Mouse (Mus musculus): Measurements from ENCODE around the gene Itih5.

The Itih5 gene

GRCm38 (mm10) chr2:10168016-10168415, 14.6 kb downstream of the Itih5 start:
- DNase-seq (ENCODE audit: low spot score), result no peak

GRCm38 (mm10) chr2:10169991-10170390, 16.6 kb downstream of the Itih5 start:
- no peak for DNase-seq (ENCODE audit: low spot score)

DNA sequence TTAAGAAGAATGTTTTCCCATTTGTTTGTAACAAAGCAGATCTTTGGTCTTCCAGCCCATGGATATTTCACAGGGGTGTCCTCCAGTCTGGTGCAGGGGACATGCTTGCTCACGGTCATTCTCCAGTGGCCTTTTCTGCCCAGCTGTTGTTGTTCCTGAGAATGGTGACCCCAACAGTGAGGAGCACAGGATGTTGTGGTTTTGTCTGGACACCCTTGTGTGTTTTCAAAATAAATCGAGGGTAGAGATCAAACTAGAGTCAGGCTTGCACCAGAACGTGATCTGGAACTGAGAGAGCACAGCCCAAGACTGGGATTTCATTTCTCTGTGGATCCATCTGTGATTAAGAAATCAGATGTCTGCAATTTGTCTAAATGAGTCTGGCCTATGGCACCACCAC, 40.2 kb downstream of the Itih5 start:
- no peak for DNase-seq (ENCODE audit: low spot score)

GRCm38 (mm10) chr2:10195162-10195561, 41.8 kb downstream of the Itih5 start:
- no peak for DNase-seq (ENCODE audit: low spot score)

DNA sequence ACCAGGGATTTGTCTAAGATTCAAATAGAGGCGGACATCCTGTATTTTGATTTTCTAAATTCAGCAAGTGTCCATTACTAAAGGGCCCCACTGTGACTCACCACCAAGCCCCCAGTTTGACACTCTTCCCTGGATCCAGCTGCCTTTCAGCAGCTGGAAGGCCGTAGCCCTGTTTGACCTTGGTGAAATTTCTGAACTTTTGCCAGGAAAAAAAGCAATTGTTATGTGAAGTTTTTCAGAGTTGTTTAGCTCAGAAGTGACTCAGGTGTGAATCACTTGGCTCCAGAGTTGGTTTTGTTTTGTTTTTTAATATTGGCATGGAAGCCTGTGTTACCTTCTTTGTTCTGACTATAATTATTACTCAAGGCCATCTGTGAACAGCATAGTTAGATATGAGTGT, 46.0 kb downstream of the Itih5 start:
- DNase-seq (ENCODE audit: low spot score), result no peak

DNA sequence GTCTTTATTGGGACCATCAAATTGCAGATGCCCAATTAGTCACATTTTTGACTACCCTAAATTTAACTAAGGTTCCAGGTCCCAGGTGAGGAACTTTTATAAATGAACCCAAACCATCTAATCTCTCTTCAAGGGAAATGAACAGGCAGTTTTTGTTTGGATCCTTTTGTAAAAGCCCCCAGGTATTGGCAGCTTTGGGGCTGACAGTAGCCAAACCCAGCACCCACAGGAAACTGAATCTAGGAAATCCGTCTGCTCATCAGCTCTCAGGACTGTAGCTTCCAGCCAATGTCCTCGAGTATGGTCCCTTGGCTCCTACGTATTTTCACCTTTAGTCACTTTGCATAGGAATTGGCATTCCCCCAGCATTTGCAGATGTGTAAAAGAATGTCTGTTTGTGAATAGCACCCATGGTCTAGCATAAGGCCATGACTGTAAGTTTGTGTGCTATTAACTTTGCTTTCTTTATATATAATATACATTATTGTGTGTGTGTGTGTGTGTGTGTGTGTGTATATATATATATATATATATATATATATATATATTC, 47.4 kb downstream of the Itih5 start:
- DNase-seq (ENCODE audit: low spot score), result no peak

- DNase-seq (ENCODE audit: low spot score), result no peak
These were observed 50.9 kb downstream of the Itih5 start for GRCm38 (mm10) chr2:10204301-10204700.

DNA sequence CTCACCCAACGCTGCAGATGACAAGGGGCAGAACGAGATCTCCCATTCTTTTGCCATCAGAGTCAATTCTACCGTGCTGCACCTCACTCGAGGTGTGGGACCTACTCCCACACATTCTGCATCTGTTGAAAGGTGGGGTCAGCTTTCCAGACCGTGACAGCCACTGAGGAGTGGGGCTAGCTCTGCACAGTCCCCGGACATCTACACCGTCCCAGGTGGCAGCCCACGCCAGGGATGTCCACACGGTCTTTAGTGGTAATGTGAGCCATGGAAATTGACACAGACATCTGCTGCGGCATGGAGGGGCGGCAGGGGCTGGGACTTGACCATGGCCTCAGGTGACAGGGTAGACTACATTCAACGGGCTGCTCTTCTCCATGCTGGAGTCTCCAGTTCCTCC, 60.1 kb downstream of the Itih5 start:
- DNase-seq (ENCODE audit: low spot score), result no peak

GRCm38 (mm10) chr2:10215876-10216565, 62.6 kb downstream of the Itih5 start:
- no peak for DNase-seq (ENCODE audit: low spot score)

- DNase-seq (ENCODE audit: low spot score), result peak; percentile 27
These were observed 63.3 kb downstream of the Itih5 start for GRCm38 (mm10) chr2:10216566-10217247.

- DNase-seq (ENCODE audit: low spot score), result no peak
These were observed 68.5 kb downstream of the Itih5 start for GRCm38 (mm10) chr2:10221862-10222261.

- no peak for DNase-seq (ENCODE audit: low spot score)
These were observed 73.5 kb downstream of the Itih5 start for GRCm38 (mm10) chr2:10226907-10227306.

GRCm38 (mm10) chr2:10231971-10232370, 78.6 kb downstream of the Itih5 start:
- DNase-seq (ENCODE audit: low spot score), result no peak

DNA sequence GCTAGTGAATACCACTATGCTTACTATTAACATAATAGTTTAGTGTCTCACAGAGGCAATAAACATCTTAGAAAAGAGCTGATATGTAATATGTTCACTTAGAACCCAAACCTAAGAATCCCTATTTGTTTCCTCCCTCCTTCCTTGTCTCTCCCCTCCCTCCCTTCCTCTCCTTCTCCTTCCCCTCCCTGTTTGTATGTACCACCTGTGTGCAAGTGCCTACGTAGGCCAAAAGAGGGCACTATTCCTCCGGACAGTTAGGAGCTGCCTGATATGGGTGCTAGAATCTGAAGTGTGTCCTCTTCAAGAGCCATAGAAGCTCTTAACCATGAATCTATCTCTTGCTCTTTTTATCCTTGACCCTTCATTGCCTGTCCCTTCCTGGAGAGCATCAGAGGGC, 83.2 kb downstream of the Itih5 start:
- DNase-seq (ENCODE audit: low spot score), result no peak

DNA sequence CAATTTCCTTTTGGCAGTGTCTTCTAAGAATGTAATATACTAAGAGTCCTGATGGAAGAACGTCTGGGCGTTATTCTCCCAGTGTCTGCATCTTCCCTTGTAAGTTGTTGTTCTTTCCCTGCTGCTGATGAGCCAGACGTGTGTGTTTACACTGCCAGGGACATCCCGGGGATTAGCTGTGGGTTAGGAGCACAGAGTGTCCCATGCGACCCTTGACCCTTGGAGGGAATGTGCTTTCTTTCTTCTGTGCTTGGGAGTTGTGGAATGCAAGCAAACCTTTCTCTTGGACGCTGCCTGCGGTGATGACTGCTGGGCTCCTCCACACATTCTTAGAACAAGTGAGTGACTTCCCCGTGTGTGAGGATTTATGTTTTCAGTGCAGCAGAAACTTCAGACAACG, 89.6 kb downstream of the Itih5 start:
- DNase-seq (ENCODE audit: low spot score), result peak; percentile 25

DNA sequence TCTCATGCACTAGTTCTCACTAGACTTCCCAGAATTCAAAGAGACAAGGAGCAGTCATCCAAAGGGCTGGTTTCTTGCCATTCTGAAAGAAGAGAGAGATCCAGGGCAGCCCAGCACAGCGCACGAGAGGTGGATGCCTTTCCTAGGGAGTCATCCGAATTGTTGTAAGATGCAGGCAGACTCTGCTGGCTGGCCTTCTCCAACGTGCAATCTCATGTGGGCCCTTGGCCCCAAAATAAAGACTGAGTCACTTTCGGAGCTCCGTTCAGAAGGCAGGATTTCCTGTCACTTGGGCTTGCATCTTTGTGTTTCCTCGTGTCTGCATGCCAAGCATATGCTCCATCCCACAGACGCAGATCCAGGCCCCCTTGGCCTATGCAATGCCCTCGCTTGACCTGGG, 97.1 kb downstream of the Itih5 start:
- no peak for DNase-seq (ENCODE audit: low spot score)

DNA sequence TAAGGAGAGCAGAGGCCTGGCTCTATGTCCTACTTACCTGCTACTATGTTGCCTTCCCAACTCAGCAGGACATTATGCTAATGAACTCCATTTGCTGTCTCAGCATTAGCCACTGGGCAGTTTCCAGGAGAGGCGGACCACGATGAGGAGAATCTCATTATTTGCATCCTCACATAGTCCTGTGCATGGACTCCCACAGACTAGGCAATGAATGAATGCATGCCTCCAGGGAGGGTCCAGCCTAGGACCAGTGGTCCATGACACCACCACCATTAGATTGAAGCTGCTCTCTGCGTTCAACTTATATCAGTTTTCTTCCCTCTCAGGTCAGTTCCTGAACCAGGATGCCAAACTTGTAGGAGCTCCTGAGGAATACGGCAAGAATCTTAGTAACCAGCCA, 97.6 kb downstream of the Itih5 start:
- no peak for DNase-seq (ENCODE audit: low spot score)

- no peak for DNase-seq (ENCODE audit: low spot score)
These were observed 98.1 kb downstream of the Itih5 start for GRCm38 (mm10) chr2:10251466-10251865.

GRCm38 (mm10) chr2:10252016-10252415, 98.6 kb downstream of the Itih5 start:
- no peak for DNase-seq (ENCODE audit: low spot score)

- no peak for DNase-seq (ENCODE audit: low spot score)
These were observed 100.0 kb downstream of the Itih5 start for GRCm38 (mm10) chr2:10253351-10253750.

DNA sequence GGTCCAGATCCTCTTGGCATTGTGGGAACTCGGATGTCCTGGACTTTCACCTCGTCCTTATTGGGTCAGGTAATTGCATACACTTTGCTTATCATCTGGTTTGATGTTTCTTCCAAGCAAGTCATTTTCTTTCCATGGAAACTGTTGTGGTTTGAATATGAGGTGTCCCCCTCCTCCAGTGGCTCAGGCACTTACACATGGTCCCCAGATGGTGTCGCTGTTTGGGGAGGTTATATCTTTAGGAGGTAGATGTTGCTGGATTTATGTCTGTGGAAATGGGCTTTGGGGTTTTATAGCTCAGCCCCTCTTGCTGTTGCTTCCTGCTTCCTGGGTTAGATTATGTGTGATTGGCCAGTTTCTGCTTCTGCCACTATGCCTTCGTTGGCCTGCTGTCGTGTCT, 103.6 kb downstream of the Itih5 start:
- no peak for DNase-seq (ENCODE audit: low spot score)

GRCm38 (mm10) chr2:10258312-10258711, 104.9 kb downstream of the Itih5 start:
- no peak for DNase-seq (ENCODE audit: low spot score)

GRCm38 (mm10) chr2:10260109-10260508, 106.7 kb downstream of the Itih5 start:
- no peak for DNase-seq (ENCODE audit: low spot score)

GRCm38 (mm10) chr2:10261337-10261736, 108.0 kb downstream of the Itih5 start:
- no peak for DNase-seq (ENCODE audit: low spot score)
